26 mouse cellular contexts compared by ENCODE assay signal in the genomic region with DNA sequence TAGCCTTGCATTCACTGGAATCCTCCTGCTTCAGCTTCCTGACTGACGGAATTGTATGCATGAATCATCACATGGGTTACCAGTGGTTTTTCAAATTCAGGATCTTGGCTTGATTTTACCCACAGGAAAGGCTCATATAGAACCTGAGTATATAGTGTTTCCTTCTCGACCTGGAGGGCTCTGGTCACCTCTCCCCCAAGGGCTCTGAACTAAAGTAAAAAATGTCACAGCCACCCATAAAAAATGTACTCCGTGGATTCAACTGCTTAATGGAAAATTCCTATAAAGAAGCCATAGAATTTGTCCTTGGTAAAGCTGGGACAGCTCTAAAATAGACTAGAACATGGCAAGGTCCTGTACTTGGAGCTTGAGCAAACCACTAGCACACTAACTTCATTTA.
"Had no signal": no experiment of that assay in that cellular context is flagged by ENCODE, and none has a peak within 500 bp of the region (broad histone marks: within the 10 kb centered on the region; RNA-seq: fewer than 3 reads in every experiment).

No protein-coding gene starts in this region.

- H3K36me3 ChIP-seq: heart, embryonic 15.5 days; hindbrain, embryonic 10.5 days; hindbrain, embryonic 12.5 days; intestine, embryonic 15.5 days; limb, embryonic 10.5 days; limb, embryonic 12.5 days; liver, embryonic 13.5 days; liver, embryonic 15.5 days had no signal

- H3K27me3 ChIP-seq: heart, embryonic 13.5 days; heart, embryonic 15.5 days; hindbrain, embryonic 12.5 days; intestine, embryonic 15.5 days; limb, embryonic 12.5 days; liver, embryonic 13.5 days; liver, embryonic 15.5 days had no signal

- H3K4me2 ChIP-seq: heart, embryonic 11.5 days; heart, embryonic 13.5 days; heart, embryonic 15.5 days; hindbrain, embryonic 12.5 days; hindbrain, embryonic 14.5 days; intestine, embryonic 15.5 days; limb, embryonic 12.5 days; liver, embryonic 11.5 days; liver, embryonic 13.5 days; liver, embryonic 15.5 days had no signal

- DNase-seq: gastrocnemius, adult 2 months; gastrocnemius, postnatal 10 days; gastrocnemius, postnatal 25 days; heart, adult 2 months; heart, postnatal 14 days; heart, postnatal 4 days; kidney, adult 18-20 months; kidney, postnatal 10 days; liver; liver, embryonic 13.5 days had no signal

- H3K4me1 ChIP-seq: hindbrain, embryonic 12.5 days had no signal

- H3K9me3 ChIP-seq: heart, embryonic 13.5 days; heart, embryonic 15.5 days; hindbrain, embryonic 10.5 days; hindbrain, embryonic 12.5 days; intestine, embryonic 15.5 days; limb, embryonic 10.5 days; limb, embryonic 12.5 days; liver, embryonic 13.5 days; liver, embryonic 15.5 days had no signal

- ATAC-seq: hindbrain, embryonic 16.5 days; inflammation-experienced regulatory T-cells, adult 6 months; intestine, embryonic 15.5 days; intestine, postnatal 0 days had no signal

- H3K4me3 ChIP-seq: gastrocnemius, adult 2 months; heart, adult 2 months; heart, embryonic 13.5 days; heart, embryonic 15.5 days; hindbrain, embryonic 10.5 days; hindbrain, embryonic 12.5 days; intestine, embryonic 15.5 days; layer of hippocampus, adult 2 months; left cerebral cortex, adult 2 months; limb, embryonic 10.5 days; limb, embryonic 12.5 days; liver, embryonic 13.5 days; liver, embryonic 15.5 days had no signal

- H3K27ac ChIP-seq: gastrocnemius, adult 2 months; heart, adult 2 months; heart, embryonic 13.5 days; heart, embryonic 15.5 days; hindbrain, embryonic 10.5 days; hindbrain, embryonic 12.5 days; hindbrain, embryonic 14.5 days; intestine, embryonic 15.5 days; layer of hippocampus, adult 2 months; left cerebral cortex, adult 2 months; limb, embryonic 10.5 days; limb, embryonic 12.5 days; liver, embryonic 13.5 days; liver, embryonic 15.5 days had no signal

- H3K9ac ChIP-seq: heart, embryonic 13.5 days; heart, embryonic 15.5 days; hindbrain, embryonic 12.5 days; hindbrain, embryonic 14.5 days; intestine, embryonic 15.5 days; limb, embryonic 12.5 days; liver, embryonic 13.5 days; liver, embryonic 15.5 days had no signal
